Comparison of ENCODE assay signal across 26 mouse cellular contexts in the genomic region with DNA sequence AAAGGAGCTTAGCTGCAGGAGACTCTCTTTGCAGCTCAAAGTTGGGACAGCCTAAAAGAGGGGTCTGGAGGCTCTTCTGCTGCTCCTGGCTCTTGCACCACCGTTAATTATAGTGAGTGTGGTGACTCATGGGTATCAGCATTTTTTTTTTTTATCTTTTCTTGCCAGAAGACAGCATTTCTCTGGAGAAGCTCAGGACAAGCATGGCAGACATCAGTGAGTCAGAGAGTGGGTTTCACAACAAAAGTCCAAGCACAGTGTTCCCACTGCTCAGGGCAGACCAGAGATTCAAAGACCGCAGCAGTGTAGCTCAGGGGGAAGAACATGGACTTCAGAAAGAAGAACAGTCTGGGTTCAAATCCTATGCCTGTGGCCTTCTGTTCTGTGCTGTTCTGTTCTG. TPM values are rescaled to one million over a fixed set of nuclear protein-coding genes. Genes with fewer than 3 reads are reported as not detected.
"Had no signal": no experiment of that assay in that cellular context is flagged by ENCODE, and none has a peak within 500 bp of the region (broad histone marks: within the 10 kb centered on the region; RNA-seq: fewer than 3 reads in every experiment).

No protein-coding gene starts in this region.

- H3K4me1 ChIP-seq: limb, embryonic 12.5 days; limb, embryonic 15.5 days had no signal

- H3K36me3 ChIP-seq: limb, embryonic 12.5 days; limb, embryonic 15.5 days had no signal

- ATAC-seq: liver, postnatal 0 days had no signal

- H3K4me3 ChIP-seq: limb, embryonic 12.5 days; limb, embryonic 15.5 days had no signal

- H3K4me2 ChIP-seq: limb, embryonic 12.5 days; limb, embryonic 15.5 days; liver, embryonic 11.5 days; lung, embryonic 14.5 days; midbrain, embryonic 11.5 days had no signal

- H3K27me3 ChIP-seq: limb, embryonic 15.5 days had no signal

- H3K9ac ChIP-seq: limb, embryonic 12.5 days; limb, embryonic 15.5 days; liver, embryonic 14.5 days; liver, postnatal 0 days; lung, embryonic 14.5 days had no signal

- H3K9me3 ChIP-seq: limb, embryonic 12.5 days; limb, embryonic 15.5 days had no signal

- H3K27ac ChIP-seq: limb, embryonic 12.5 days; limb, embryonic 15.5 days; liver, embryonic 14.5 days; stomach, postnatal 0 days had no signal

- DNase-seq: kidney, adult 9 months; kidney, postnatal 14 days; kidney, postnatal 4 days; left cerebral cortex, postnatal 4 days; liver, postnatal 0 days; lung, embryonic 14.5 days; lung, postnatal 10 days; lung, postnatal 36 days; midbrain, embryonic 14.5 days; right cerebral cortex, adult 18-20 months; right cerebral cortex, postnatal 14 days; right cerebral cortex, postnatal 4 days; thymus, adult 2 months; thymus, postnatal 14 days; thymus, postnatal 4 days had no signal

RNA-seq across cellular contexts. Expression of a gene that starts 47.9 kb away (rescaled TPM):
- total RNA-seq: megakaryocyte progenitor cell, adult 5-6 weeks; megakaryocyte-erythroid progenitor cell, adult 5-6 weeks; midbrain, postnatal 0 days had no signal
- polyA plus RNA-seq: midbrain, embryonic 14.5 days had no signal

RNA-seq across cellular contexts. Expression of a gene that starts 49.9 kb away (rescaled TPM):
- total RNA-seq: layer of hippocampus, adult 18-20 months; layer of hippocampus, postnatal 14 days; left cerebral cortex, postnatal 4 days; midbrain, postnatal 0 days had no signal
- polyA plus RNA-seq: midbrain, embryonic 14.5 days; midbrain, postnatal 0 days had no signal
